Mouse (Mus musculus) left cerebral cortex, postnatal 10 days (tissue): ENCODE data around the gene Hectd4. TPM values are rescaled to one million over a fixed set of nuclear protein-coding genes. Genes with fewer than 3 reads are reported as not detected.
A peak's percentile ranks its signal among the peaks of the same experiment; 100 is the strongest.

Experiments
- DNase-seq, 2 experiments: peaks; one replicate each; pipeline ENCODE4 v3.0.0; 2021 to 2022; ENCODE audit warnings: low spot score in 2 of 2, mixed read lengths in 1 of 2; ENCODE audit errors: extremely low spot score in 1 of 2
- intact Hi-C: fragments of 180-260 bp; cut with DNase I; formaldehyde crosslinking; loops from one replicate; pipeline ENCODE4 v1.15.1; 2025
- total RNA-seq, 2 experiments: library from RNA; stranded (reverse); gene quantifications; 2 replicates each; pipeline ENCODE4 v1.2.3; 2021

Hectd4 gene
- total RNA-seq, result 100 to 1,000 TPM; 222 to 247 TPM

DNA sequence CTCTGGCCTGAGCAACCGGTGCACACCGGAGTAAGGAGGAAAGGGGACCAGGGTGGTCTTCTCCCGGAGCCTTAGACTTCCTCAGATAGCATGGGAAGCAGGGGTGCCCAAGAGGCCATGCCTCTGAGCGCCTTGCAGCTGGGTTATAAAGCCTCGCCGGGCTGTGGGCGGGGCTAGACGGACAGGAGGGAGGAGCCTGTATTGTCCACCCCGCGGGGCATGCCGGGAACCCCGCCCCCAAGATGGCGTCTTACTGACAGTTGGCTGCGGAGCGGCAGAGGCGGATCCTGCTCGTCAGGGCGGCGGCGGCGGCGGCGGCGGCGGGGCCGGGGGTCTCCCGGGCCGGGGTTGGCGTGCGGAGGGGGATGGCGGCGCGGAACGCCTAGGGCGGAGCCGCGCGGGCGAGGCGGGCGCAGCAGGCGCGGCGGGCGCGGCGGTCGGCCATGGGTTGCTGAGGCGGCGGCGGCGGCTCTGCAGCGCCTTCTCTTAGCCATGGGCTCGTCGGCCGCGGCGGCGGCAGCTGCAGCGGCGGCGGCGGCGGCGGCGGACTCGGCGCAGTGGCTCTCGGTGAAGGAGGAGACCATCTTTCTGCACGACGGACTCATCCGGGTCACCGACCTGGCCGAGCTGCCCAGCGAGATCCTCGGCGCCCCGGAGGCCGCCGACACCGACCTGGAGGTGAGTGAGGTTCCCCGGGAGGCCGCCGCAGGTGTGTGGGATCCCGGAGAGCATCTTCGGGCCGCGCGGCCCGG is at the start of gene Hectd4:
Gene Hectd4, plus strand, starts transcription at position 240 of the 752 bp plus-strand sequence.
- intact Hi-C loops, result loop anchor here (5.0 kb wide), 2 partner anchors 47 to 167 kb away; partner anchors contain the start of gene Trafd1
- DNase-seq, result peak; percentile 94 to 98

DNA sequence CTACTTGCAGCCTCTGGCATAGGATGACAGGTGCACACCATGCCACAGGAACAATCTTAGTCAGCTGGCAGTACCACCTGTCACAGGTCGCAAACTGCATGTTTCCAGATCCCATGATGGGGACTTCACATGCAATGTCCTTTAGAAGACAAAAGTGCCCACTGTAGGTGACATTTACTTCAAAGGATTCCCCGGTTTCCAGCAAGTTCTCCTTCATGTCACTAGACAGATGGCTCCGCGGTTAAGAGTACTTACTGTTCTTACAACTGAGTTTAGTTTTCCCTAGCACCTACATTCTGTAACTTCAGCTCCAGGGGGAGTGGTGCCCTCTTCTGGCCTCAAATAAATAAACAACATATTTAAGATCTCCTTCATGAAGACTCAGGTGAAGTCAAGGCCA is 47.2 kb upstream of the Hectd4 start:
- intact Hi-C loops, result no loop called here
- no peak for DNase-seq

DNA sequence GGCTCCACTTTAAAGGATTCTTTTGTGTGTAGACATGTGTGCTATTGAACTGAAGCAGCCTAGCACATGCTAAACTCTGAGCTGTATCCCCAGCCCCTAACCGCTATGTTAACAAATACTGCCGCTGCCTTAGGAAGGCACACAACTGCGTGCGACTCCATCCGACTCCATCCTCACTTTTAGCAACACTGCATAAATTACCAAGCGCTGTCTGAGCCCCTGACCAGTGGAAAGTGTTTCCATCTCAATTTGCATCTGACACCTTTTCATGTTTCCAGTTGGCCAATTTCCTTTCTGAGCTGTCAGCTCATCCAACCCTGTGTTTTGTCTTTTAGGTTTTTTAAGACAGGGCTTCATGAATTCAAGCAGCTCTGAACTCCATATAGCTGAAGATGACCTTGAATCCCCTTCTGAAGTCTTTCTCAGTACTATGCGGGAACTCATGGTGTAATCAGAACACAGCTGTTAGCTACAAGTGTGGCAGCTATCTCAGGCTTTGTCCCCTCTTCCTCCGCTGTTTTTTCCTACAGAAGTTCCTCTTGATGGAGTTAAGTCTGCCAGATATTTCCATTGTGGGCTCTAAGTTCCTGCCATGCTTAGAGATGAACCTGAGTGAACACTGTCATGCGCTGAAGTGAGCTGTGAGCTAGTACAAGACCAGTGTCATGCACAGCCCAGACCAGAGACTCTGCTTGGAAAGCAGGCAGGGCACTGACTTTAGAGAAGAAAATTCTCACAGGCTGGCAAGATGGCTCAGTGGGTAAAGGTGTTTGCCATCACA is 40.8 kb upstream of the Hectd4 start:
- intact Hi-C loops, result no loop called here

DNA sequence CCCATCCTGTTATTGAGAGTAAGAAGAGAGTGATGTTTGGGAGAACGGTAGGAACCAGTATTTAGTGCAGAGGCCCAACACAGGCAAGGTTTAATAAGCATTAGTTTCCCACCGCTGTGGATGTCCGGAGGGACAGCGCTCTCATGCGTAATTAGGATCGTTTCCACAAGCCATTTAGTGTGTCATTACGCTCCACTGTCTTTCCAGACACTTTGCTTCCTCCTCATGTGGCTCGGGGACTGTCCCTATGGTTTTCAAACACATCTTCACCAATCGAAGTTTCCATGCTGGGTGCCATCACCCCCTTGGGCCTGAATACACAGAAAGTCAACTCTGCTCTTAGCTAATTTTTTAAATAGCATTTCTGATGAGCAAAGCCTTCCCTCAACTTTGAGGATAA is 36.8 kb upstream of the Hectd4 start:
- intact Hi-C loops, result no loop called here
- no peak for DNase-seq

More for the DNA sequence above, 40.8 kb upstream of the Hectd4 start:
- no peak for DNase-seq

DNA sequence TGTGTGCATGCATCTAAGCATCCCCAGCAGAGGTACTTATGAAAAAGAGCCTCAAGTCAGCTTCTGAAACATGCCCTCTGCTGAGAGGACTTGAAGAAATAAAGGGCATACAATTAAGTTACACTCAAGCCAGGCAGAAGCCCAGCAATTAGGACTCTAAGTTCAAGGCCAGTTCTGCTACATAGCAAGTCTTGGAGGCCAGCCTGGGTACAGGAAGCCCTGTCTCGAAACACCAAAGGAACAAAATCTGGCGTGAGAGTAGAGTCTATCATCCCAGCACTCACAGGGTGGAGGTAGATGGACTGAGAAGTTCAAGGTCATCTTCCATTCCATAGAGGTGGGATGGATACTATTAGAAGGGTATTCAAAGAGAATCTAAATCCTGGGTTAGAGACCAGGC is 35.6 kb upstream of the Hectd4 start:
- DNase-seq, result no peak
- intact Hi-C loops, result no loop called here

DNA sequence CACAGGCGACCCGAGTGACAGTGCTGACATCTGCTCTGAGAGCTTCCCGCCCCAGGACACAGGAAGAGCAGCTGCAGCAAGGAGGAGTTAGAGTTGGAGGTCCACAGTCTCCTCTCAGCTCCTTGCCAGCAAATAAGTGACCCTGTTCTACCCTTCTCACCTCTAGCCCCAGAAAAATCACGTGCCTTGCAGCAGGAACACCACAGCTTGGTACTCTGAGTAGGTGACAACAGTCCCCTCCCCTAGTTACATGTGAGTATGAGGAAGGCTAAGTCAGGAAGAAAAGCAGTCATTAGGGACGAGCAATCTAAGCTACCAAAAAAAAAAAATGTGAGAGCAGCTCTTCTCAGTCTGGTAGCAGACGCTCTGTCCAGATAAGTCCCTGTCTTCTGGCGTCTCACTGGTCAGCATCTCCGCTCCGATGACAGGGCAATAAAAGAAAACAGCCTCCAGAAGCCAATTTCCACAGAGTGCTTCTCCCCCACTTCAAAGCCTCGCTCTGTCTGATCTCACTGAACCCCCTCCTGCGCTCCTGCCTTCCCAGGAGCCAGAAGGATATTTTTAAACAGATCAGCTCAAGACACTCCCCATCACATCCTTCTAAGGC is 35.0 kb upstream of the Hectd4 start:
- peak in 1 of 2 experiments; percentile 60 for DNase-seq
- intact Hi-C loops, result no loop called here

DNA sequence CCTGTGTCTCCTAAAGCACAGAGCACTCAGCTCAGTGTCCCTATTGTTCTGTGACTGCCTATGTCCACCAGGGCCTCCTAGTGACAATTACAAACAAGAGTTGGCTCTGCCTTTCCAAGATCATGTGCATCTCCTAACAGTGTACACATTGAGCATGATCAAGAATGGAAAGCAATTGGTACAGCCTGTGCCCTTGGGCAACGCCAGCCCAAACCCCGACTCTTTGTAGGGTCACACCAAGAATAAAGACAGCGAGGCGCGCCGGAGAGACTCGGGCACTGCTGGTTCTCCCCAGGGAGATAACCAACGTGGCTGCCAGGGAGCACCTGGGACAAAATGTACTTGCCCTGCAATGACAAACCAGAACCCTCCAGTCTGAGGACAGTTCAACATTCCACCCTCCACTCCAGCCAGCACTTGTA is 32.4 kb upstream of the Hectd4 start:
- no peak for DNase-seq
- intact Hi-C loops, result no loop called here

DNA sequence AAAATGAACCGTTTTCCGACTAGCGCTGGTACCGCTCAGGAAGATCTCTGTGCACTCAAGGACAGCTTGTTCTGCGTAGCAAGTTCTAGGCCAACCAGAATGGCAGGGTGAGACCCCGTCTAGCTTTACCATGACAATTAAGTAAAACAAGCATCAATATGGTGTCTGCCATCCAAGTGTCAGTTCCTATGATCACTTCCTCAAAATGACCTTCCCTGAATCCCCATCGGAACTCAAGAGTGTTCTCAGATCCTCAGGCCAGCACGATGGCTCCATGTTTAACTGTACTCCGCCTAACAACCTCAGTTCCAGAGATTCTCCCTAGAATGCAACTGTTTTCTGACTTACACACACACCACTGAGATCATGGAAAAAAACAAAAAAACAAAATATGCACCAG is 31.8 kb upstream of the Hectd4 start:
- intact Hi-C loops, result no loop called here
- DNase-seq, result no peak

DNA sequence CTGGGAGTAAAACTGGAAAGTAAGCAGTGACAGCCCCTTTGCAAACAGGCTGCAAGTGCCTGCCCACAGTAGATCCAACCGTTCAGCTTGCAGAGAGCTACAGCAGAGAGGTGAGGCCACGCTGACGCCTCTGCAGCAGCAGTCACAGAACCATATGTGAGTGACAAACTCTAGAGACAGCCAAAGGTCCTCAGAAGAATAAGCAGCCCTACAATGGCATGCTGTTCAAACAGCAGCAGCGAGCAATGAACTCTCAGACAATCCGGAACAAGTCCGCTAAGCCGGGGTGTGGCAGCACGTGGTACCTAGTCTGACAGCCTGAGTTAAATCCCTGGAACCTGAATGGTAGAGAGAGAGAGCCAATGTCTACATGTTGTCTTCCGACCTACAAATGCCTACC is 30.8 kb upstream of the Hectd4 start:
- no peak for DNase-seq

DNA sequence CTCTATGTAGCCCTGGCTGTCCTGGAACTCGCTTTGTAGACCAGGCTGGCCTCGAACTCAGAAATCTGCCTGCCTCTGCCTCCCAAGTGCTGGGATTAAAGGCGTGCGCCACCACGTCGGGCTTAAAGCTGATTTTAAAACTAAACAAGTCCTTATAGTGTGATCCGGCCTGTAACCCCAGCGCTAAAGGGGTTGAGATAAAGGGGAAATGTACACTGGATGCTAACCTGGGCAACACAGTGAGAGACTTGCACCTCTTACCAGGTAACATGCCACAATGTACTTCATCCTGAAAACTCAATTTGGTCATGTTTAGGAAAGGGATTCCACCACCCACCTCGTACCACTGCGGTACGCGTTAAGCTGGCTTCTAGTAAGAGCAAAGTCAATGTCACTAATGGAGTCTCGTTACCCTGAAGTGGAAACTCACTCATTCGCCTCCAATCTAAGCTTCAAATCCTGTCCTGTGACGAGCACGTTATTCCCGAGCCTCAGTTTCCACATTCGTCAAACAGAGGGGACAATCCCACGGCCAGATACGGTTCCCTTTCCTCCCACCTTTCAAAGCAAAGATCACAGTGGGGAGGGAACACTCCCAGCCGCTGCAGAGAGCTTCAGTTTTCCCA is 29.7 kb upstream of the Hectd4 start:
- DNase-seq, result no peak
- intact Hi-C loops, result no loop called here

More for the DNA sequence above, 30.8 kb upstream of the Hectd4 start:
- intact Hi-C loops, result no loop called here

DNA sequence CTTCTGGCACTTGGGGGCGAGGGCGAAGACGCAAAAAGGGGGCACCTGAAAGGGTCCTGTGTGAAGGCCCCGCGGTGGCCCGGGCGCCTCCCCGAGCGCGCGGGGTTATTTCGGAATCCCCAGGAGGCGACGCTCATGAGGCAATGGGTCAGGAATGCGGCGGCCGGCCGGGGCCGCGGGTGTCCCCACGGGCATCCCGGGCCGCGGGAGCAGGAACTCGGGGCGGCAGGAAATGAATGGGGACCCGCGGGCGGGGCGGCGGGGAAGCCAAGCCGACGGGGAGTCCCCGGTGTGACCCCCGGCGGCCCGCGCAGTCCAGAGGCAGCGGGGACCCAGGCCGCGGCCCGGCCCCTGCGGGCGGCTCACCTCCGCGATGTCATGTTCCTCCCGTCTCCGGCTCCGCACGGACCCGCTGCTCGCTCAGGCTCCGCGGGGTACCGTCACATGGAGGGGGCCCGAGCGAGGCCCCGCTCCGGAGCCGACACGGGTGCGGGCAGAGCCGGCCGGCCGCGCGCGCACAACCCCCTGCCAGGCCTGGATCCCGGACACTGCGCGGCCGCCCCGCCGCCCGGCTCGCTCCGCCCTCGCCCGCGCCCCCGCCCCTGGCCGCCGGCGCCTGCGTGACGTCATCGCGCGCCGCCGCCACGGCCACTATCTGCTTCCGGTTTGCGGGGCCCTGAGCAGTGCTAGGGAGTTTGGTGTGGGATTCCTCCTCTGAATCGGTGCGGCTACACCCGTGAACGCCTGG is 29.0 kb upstream of the Hectd4 start, which contains the start of gene Ptpn11:
Gene Ptpn11, minus strand, starts transcription at position 562 of the 748 bp plus-strand sequence.
- DNase-seq, result peak; percentile 67 to 91
- intact Hi-C loops, result no loop called here

DNA sequence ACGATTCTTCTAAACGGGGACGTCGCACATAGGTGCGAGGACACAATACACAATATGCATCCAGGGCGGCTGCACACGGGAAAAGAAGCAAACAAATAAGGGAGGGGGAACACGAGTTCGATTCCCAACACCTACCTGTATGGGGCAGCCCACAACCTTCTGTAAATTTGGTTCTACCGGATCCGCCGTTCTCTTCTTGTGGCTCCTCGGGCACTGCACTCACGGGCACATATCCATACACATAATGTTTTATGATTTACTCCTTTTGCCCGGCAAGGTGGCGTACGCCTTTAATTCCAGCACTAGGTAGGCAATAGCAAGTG is 28.5 kb upstream of the Hectd4 start:
- intact Hi-C loops, result no loop called here
- DNase-seq, result no peak

DNA sequence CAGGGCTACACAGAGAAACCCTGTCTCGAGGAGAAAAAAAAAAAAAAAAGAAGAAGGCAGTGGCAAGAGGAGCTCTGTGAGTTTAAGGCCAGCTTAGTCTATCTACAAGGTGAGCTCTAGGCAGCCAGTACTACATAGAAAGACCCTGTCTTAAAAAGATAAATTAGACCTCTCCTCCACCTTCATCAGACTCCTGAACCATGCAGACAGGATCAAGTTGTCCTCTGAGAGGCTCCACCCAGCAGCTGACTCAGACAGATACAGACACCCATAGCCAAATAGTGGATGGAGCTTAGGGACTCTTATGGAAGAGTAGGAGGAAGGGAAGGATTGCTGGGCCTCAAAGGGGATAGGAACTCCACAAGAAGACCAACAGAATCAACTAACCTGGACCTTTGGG is 25.8 kb upstream of the Hectd4 start:
- no peak for DNase-seq
- intact Hi-C loops, result no loop called here

DNA sequence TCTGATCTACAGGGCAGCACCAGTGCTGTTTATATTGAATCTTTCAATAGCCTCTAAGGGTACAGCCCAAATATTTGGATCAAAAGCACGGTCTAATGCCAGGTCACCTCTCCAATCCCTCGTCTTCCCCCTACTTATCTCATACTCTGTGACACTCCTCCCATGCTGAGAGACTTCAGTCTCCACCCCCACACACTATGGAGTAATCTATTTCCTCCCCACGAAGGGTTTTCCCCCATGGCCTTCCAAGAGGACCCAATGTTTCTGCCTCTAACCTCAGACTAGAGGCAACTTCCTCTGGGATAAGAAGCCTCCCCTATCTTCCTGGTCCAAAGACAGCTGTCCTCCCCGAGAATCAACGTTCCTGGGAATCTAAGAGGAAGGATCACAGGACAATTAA is 23.3 kb upstream of the Hectd4 start:
- intact Hi-C loops, result no loop called here
- no peak for DNase-seq

DNA sequence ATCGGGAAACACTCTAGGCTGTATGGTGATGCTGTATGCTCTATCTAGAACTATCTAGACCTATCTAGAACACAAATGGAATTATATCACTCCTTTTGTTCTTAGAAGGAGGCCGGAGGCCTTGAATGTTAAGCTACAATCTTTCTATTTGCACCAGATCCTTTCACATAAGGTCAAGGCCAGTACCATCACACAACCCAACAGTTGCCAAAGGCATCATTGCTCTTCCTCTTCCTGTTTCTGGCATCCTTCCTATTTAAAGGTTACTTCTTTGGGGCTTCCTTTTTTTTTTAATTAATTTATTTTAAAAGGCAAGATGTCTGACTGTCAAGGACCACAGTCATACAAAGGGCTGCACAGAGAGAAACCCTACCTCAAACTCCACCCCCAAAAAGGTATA is 22.7 kb upstream of the Hectd4 start:
- DNase-seq, result no peak
- intact Hi-C loops, result no loop called here

DNA sequence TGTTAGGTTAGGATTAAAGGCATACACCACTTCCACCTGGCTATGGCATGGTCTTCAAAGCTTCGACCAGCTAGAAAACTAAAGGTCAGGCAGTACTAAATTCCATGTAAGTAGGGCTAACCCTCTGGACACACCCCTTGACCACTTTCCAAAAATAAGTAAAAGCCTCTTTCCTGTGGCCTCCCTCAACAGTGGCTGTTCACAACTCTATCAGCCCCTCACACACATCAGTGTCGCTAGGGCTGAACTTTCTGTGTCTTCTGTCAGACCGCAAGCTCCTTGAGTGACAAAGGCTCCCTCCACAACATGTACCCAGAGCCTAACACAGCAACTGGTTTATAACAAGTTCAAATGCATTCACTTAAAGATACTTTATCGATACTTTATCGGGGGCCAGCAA is 21.6 kb upstream of the Hectd4 start:
- intact Hi-C loops, result no loop called here
- DNase-seq, result no peak

DNA sequence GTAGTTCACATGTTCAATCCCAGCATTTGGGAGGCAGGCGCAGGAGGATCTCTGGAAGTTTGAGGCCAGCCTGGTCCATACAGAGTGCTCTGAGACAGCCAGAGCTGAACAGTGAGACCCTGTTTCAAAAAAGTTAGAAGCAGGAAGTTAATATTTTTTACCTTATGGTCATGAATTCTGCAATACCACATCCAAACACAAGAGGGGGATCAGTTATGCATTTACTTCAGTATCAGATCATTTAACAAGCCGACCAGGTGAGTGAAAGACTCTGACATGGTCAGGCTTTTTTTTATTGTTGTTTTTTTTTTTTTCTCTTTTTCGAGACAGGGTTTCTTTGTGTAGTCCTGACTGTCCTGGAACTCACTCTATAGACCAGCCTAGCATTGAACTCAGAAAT is 18.3 kb upstream of the Hectd4 start:
- intact Hi-C loops, result no loop called here
- DNase-seq, result no peak

DNA sequence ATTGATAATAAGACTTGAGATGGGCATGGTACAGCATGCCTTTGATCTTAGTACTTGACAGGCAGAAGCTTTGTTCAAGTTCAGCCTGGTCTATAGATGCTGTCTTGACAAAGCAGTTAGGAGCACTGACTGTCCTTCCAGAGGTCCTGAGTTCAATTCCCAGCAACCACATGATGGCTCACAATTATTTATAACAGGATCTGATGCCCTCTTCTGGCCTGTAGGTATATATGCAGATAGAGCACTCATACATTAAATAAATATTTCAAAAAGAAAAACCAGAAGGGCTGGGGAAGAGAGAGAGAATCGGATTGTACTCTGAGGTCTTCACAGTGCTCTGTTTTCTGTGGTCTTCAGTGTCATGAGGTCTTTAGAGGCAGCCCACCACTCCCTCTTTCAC is 17.6 kb upstream of the Hectd4 start:
- no peak for DNase-seq
- intact Hi-C loops, result no loop called here
